Mouse (Mus musculus): ENCODE results near the gene Tmem189.

DNA sequence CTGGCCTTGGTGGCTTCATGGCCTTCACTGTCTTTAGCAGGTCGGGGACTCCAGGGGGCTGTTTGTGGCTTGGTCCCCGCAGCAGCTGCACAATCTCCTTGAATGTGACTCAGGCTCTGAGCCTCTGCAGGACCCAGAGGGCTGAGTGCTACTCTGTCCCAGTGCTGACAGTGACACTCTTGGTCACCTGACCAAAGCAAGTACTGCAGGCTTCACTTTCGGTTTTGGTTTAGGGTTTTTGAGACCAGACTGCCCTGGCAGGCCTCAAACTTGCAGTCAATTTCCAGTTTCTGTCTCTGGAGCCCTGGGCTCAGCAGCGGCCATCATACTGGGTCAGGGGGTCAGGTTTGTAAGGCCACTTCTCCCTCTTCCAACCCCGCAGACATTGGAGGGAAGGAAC is 8.3 kb upstream of the Tmem189 start:
- TF ChIP-seq POLR2A (IDR thresholded peaks at IDR 0.05; ENCODE audit: extremely low read depth, insufficient read depth, low read length) (no peak), CTCF (IDR thresholded peaks at IDR 0.05; ENCODE audit: extremely low read depth, insufficient read depth, low read length) (no peak)
